Comparison of ENCODE assay signal across 16 mouse cellular contexts in the genomic region with DNA sequence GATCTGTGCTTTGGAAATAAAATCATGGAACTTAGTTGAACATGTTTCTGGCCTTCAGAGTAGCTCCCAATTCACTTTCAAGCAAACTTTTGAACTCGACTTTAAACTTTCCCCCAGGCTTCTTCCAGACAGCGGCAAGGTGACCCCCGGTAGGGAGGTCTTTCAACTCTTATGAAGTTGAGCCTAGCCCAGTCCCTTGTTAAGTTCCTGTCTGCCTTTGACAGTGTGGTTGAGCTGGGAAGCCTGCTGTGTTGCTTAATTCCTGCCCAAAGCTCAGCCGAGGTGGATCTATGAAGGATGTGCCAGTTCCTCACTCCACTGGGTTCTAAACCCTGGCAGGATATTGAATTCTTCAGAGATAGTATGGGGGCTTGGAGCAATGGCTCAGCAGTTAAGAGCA.
"Had no signal": no experiment of that assay in that cellular context is flagged by ENCODE, and none has a peak within 500 bp of the region (broad histone marks: within the 10 kb centered on the region; RNA-seq: fewer than 3 reads in every experiment).

No protein-coding gene starts in this region.

- H3K27me3 ChIP-seq: midbrain, embryonic 12.5 days; neural tube, embryonic 13.5 days; neural tube, embryonic 15.5 days; stomach, embryonic 15.5 days had no signal

- H3K4me3 ChIP-seq: midbrain, embryonic 10.5 days; midbrain, embryonic 12.5 days; myocyte; neural tube, embryonic 13.5 days; neural tube, embryonic 15.5 days; stomach, embryonic 15.5 days had no signal

- H3K36me3 ChIP-seq: midbrain, embryonic 12.5 days; neural tube, embryonic 13.5 days; neural tube, embryonic 15.5 days; stomach, embryonic 15.5 days had no signal

- ATAC-seq: midbrain, embryonic 16.5 days had no signal

- H3K4me2 ChIP-seq: lung, embryonic 14.5 days; midbrain, embryonic 12.5 days; neural tube, embryonic 13.5 days; neural tube, embryonic 15.5 days; stomach, embryonic 15.5 days had no signal

- H3K27ac ChIP-seq: midbrain, embryonic 10.5 days; midbrain, embryonic 12.5 days; neural tube, embryonic 13.5 days; neural tube, embryonic 15.5 days; stomach, embryonic 15.5 days; stomach, postnatal 0 days had no signal

- H3K9ac ChIP-seq: lung, embryonic 14.5 days; midbrain, embryonic 12.5 days; neural tube, embryonic 13.5 days; neural tube, embryonic 15.5 days; stomach, embryonic 15.5 days had no signal

- H3K9me3 ChIP-seq: midbrain, embryonic 10.5 days; midbrain, embryonic 12.5 days; neural tube, embryonic 13.5 days; neural tube, embryonic 15.5 days; stomach, embryonic 15.5 days had no signal

- DNase-seq: lung, adult 18-20 months; lung, postnatal 10 days; lung, postnatal 4 days; midbrain, embryonic 14.5 days; right cerebral cortex, postnatal 14 days; thymus, adult 2 months; thymus, postnatal 25 days had no signal
